Mouse (Mus musculus): Measurements from ENCODE around the gene Jam3.
"Not testable (repeated sequence)": the region's sequence is repeated elsewhere in the genome, so short reads cannot be mapped to it uniquely, and the experiment has no call there.

The Jam3 gene

GRCm38 (mm10) chr9:27173646-27174045, 18.4 kb upstream of the Jam3 start:
- ATAC-seq (ENCODE audit: insufficient number of reproducible peaks, low FRiP score, low TSS enrichment) = no peak

- no peak for ATAC-seq (ENCODE audit: insufficient number of reproducible peaks, low FRiP score, low TSS enrichment)
These were observed 17.6 kb upstream of the Jam3 start for GRCm38 (mm10) chr9:27172839-27173238.

GRCm38 (mm10) chr9:27170726-27171125, 15.5 kb upstream of the Jam3 start:
- no peak for ATAC-seq (ENCODE audit: insufficient number of reproducible peaks, low FRiP score, low TSS enrichment)

- ATAC-seq (ENCODE audit: insufficient number of reproducible peaks, low FRiP score, low TSS enrichment) = no peak
These were observed 11.8 kb upstream of the Jam3 start for GRCm38 (mm10) chr9:27166981-27167380.

- ATAC-seq (ENCODE audit: insufficient number of reproducible peaks, low FRiP score, low TSS enrichment) = no peak
These were observed 10.4 kb upstream of the Jam3 start for GRCm38 (mm10) chr9:27165596-27165995.

- ATAC-seq (ENCODE audit: insufficient number of reproducible peaks, low FRiP score, low TSS enrichment) = no peak
These were observed 9.7 kb upstream of the Jam3 start for GRCm38 (mm10) chr9:27164957-27165356.

- not testable (repeated sequence) for ATAC-seq (ENCODE audit: insufficient number of reproducible peaks, low FRiP score, low TSS enrichment)
These were observed 8.4 kb upstream of the Jam3 start for GRCm38 (mm10) chr9:27163661-27164060.

GRCm38 (mm10) chr9:27153861-27154260, 1.4 kb downstream of the Jam3 start:
- no peak for ATAC-seq (ENCODE audit: insufficient number of reproducible peaks, low FRiP score, low TSS enrichment)

- no peak for ATAC-seq (ENCODE audit: insufficient number of reproducible peaks, low FRiP score, low TSS enrichment)
These were observed 5.4 kb downstream of the Jam3 start for GRCm38 (mm10) chr9:27149836-27150235.

GRCm38 (mm10) chr9:27148631-27149471, 6.4 kb downstream of the Jam3 start:
- ATAC-seq (ENCODE audit: insufficient number of reproducible peaks, low FRiP score, low TSS enrichment) = 0 out of 2 replicates have a peak, but pooled peaks have one; percentile 31

- ATAC-seq (ENCODE audit: insufficient number of reproducible peaks, low FRiP score, low TSS enrichment) = no peak; the same call in 1 of the 2 replicates
These were observed 7.3 kb downstream of the Jam3 start for GRCm38 (mm10) chr9:27147946-27148345.

GRCm38 (mm10) chr9:27146826-27147225, 8.4 kb downstream of the Jam3 start:
- no peak for ATAC-seq (ENCODE audit: insufficient number of reproducible peaks, low FRiP score, low TSS enrichment)

GRCm38 (mm10) chr9:27144996-27145395, 10.2 kb downstream of the Jam3 start:
- ATAC-seq (ENCODE audit: insufficient number of reproducible peaks, low FRiP score, low TSS enrichment) = no peak

GRCm38 (mm10) chr9:27144271-27144840, 10.9 kb downstream of the Jam3 start:
- ATAC-seq (ENCODE audit: insufficient number of reproducible peaks, low FRiP score, low TSS enrichment) = no peak

GRCm38 (mm10) chr9:27140432-27141065, 14.7 kb downstream of the Jam3 start:
- no peak for ATAC-seq (ENCODE audit: insufficient number of reproducible peaks, low FRiP score, low TSS enrichment)

- no peak for ATAC-seq (ENCODE audit: insufficient number of reproducible peaks, low FRiP score, low TSS enrichment)
These were observed 18.6 kb downstream of the Jam3 start for GRCm38 (mm10) chr9:27136651-27137050.

- no peak for ATAC-seq (ENCODE audit: insufficient number of reproducible peaks, low FRiP score, low TSS enrichment)
These were observed 19.8 kb downstream of the Jam3 start for GRCm38 (mm10) chr9:27135372-27135771.

- ATAC-seq (ENCODE audit: insufficient number of reproducible peaks, low FRiP score, low TSS enrichment) = no peak
These were observed 20.8 kb downstream of the Jam3 start for GRCm38 (mm10) chr9:27134410-27134809.

- no peak for ATAC-seq (ENCODE audit: insufficient number of reproducible peaks, low FRiP score, low TSS enrichment)
These were observed 26.6 kb downstream of the Jam3 start for GRCm38 (mm10) chr9:27128629-27129028.

- no peak for ATAC-seq (ENCODE audit: insufficient number of reproducible peaks, low FRiP score, low TSS enrichment)
These were observed 28.7 kb downstream of the Jam3 start for GRCm38 (mm10) chr9:27126543-27126942.

GRCm38 (mm10) chr9:27125450-27125849, 29.8 kb downstream of the Jam3 start:
- no peak for ATAC-seq (ENCODE audit: insufficient number of reproducible peaks, low FRiP score, low TSS enrichment)

Data from cerebellum, adult (tissue).